Mouse (Mus musculus) limb, embryonic 11.5 days (tissue): ENCODE measurements around the gene Borcs6. TPM values are rescaled to one million over a fixed set of nuclear protein-coding genes. Genes with fewer than 3 reads are reported as not detected.

Experiments used
- ATAC-seq: fragments of 200-750 bp; cut with Nextera tagmentation; 2 replicates; pipeline ENCODE4 v1.8.0; 2017; ENCODE audit warnings: low read depth; ENCODE audit not compliant: insufficient number of reproducible peaks, low FRiP score, low TSS enrichment
- DNase-seq: peaks from one replicate; pipeline ENCODE4 v3.0.0-alpha.2; 2015; ENCODE audit warnings: low spot score
- H3K27ac ChIP-seq: fragments of 300-500 bp; sonication (generic); replicated peaks from 2 replicates; pipeline ENCODE4 v1.5.1; 2014; ENCODE audit warnings: low read depth, mild to moderate bottlenecking, low read length
- H3K27me3 ChIP-seq: fragments of 300-500 bp; sonication (generic); 2 replicates; pipeline ENCODE4 v1.6.1; 2014; ENCODE audit warnings: mild to moderate bottlenecking, low read length, mixed read lengths; ENCODE audit not compliant: control insufficient read depth, insufficient read depth
- H3K36me3 ChIP-seq: fragments of 300-500 bp; sonication (generic); 2 replicates; pipeline ENCODE4 v1.6.1; 2014; ENCODE audit warnings: mild to moderate bottlenecking, low read length, moderate library complexity, mixed read lengths; ENCODE audit not compliant: control insufficient read depth, insufficient read depth
- H3K4me1 ChIP-seq: fragments of 300-500 bp; sonication (generic); 2 replicates; pipeline ENCODE4 v1.6.1; 2014; ENCODE audit warnings: low read length, mixed read lengths; ENCODE audit not compliant: control insufficient read depth, insufficient read depth
- H3K4me2 ChIP-seq: fragments of 300-500 bp; sonication (generic); 2 replicates; pipeline ENCODE4 v1.6.1; 2014; ENCODE audit warnings: low read depth, mild to moderate bottlenecking, moderate library complexity; ENCODE audit not compliant: severe bottlenecking
- H3K4me3 ChIP-seq: fragments of 300-500 bp; sonication (generic); 2 replicates; pipeline ENCODE4 v1.5.1; 2014; ENCODE audit warnings: low read depth, low read length
- H3K9ac ChIP-seq: fragments of 300-500 bp; sonication (generic); 2 replicates; pipeline ENCODE4 v1.6.1; 2014; ENCODE audit warnings: mild to moderate bottlenecking, low read length
- H3K9me3 ChIP-seq: fragments of 300-500 bp; sonication (generic); 2 replicates; pipeline ENCODE4 v1.6.1; 2016; ENCODE audit warnings: low read length; ENCODE audit not compliant: control insufficient read depth
- WGBS: fragments of 180-500 bp; shearing (Covaris S2); extraction: QIAGEN DNeasy Blood & Tissue Kit; methylation state at CpG from one replicate; pipeline ENCODE4 v1.1.7; 2014; 5-methylcytosine and 5-hydroxymethylcytosine counted together
- polyA plus RNA-seq: library from polyadenylated mRNA; unstranded; fragments of >200 nt; fragmentation: Nextera tagmentation; extraction: Ambion mirVana; gene quantifications from 2 replicates; pipeline ENCODE4 v1.2.1, GENCODE M21; 2014

The Borcs6 gene
- polyA plus RNA-seq, 1 experiment from 2014 or later: 7.0 TPM

- Histone ChIP-seq H3K4me2 (no peak overlapping the region), H3K4me1 (peaks cover 25% of the 10 kb centered on the region), H3K36me3 (peaks cover 24% of the 10 kb centered on the region; the same call in 1 of the 2 replicates), H3K27me3 (no peaks in the 10 kb centered on the region), H3K27ac (no peak overlapping the region), H3K9me3 (no peaks in the 10 kb centered on the region), H3K4me3 (no peak overlapping the region), H3K9ac (no peak overlapping the region)
- no peak for ATAC-seq
- 97% methylated on average over 7 of the region's 7 CpGs for WGBS
- no peak for DNase-seq
Measured at GRCm38 (mm10) chr11:69102403-69102725, 42.8 kb downstream of the Borcs6 start.

DNA sequence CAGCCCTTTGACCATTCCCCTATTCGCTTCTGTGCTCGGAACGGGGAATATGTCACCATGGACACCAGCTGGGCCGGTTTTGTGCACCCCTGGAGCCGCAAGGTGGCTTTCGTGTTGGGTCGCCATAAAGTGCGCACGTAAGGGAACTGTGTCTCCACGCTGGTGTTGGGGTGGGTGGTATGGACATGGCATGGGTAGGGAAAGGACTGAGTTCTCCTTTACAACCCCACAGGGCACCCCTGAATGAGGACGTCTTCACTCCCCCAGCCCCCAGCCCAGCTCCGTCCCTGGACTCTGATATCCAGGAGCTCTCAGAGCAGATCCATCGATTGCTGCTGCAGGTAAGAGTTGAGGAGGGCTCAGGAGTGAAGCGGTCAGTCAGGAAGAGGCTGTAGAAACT lies 43.6 kb downstream of the Borcs6 start:
- Histone ChIP-seq H3K4me2 (no peak overlapping the region), H3K36me3 (peaks cover 24% of the 10 kb centered on the region; the same call in 1 of the 2 replicates), H3K4me3 (no peak overlapping the region), H3K27me3 (no peaks in the 10 kb centered on the region), H3K9me3 (no peaks in the 10 kb centered on the region), H3K27ac (no peak overlapping the region), H3K4me1 (peaks cover 18% of the 10 kb centered on the region), H3K9ac (no peak overlapping the region)
- WGBS: 94% methylated on average over 14 of the region's 14 CpGs
- DNase-seq (no peak), ATAC-seq (no peak)

GRCm38 (mm10) chr11:69103531-69104435 lies 44.3 kb downstream of the Borcs6 start:
- Histone ChIP-seq H3K9ac (no peak overlapping the region), H3K4me3 (no peak overlapping the region), H3K4me1 (peaks cover 12% of the 10 kb centered on the region), H3K36me3 (peaks cover 24% of the 10 kb centered on the region; the same call in 1 of the 2 replicates), H3K27ac (no peak overlapping the region), H3K27me3 (no peaks in the 10 kb centered on the region), H3K9me3 (no peaks in the 10 kb centered on the region), H3K4me2 (no peak overlapping the region)
- 92% methylated on average over 15 of the region's 15 CpGs for WGBS
- DNase-seq (no peak), ATAC-seq (no peak)

DNA sequence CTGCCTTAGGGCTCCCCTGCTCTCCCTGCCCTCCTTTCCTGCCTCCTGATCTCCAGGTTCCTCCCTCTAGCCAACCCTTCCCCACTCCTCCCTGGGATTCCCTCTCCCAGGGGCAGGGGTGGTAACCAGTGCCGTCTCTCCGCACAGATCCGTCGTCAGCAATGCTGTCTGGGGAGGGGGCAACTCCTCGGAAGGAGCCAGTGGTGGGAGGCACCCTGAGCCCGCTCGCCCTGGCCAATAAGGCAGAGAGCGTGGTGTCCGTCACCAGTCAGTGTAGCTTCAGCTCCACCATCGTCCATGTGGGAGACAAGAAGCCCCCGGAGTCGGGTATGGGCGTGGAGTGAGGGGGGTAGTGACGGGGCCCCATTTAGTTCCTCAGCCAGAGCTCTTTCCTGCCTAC lies 45.0 kb downstream of the Borcs6 start:
- H3K9me3 ChIP-seq: no peaks in the 10 kb centered on the region
- DNase-seq: no peak
- no peak overlapping the region for H3K4me2 ChIP-seq
- no peak overlapping the region for H3K9ac ChIP-seq
- no peak overlapping the region for H3K27ac ChIP-seq
- WGBS: 86% methylated on average over 14 of the region's 14 CpGs
- H3K4me1 ChIP-seq: peaks cover 8% of the 10 kb centered on the region
- H3K36me3 ChIP-seq: peaks cover 24% of the 10 kb centered on the region; the same call in 1 of the 2 replicates
- no peak for ATAC-seq
- no peak overlapping the region for H3K4me3 ChIP-seq
- no peaks in the 10 kb centered on the region for H3K27me3 ChIP-seq

DNA sequence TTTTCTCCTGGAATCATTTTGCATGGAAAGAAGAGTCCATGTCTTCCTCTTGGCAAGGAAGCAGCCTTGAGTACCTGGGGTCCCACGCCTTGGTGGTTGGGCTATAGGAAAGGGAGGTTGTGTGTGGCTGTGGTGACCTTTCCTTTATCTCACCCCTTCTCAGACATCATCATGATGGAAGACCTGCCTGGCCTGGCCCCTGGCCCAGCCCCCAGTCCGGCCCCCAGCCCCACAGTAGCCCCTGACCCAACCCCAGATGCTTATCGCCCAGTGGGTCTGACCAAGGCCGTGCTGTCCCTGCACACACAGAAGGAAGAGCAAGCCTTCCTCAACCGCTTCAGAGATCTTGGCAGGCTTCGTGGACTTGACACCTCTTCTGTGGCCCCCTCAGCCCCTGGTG lies 45.7 kb downstream of the Borcs6 start:
- 89% methylated on average over 6 of the region's 6 CpGs for WGBS
- no peak for DNase-seq

DNA sequence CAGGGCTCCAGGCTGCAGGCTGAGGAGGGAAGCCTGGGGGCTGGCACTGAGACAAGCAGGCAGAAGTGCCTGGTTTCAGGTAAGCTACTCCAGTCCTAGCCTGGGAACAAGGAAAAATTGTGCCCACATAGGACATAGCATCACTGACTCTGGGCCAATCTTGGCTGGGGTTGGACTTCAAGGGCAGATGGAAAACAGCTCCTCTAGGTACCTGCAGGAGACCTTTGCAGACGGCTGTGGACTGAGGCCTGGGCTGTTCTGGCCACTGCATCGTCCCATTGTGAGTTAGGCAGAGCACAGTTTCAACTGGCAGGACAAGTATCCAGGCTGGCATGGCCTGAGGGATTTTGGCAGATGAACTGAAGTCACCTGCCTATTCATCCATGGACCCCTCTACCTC lies 46.3 kb downstream of the Borcs6 start:
- Histone ChIP-seq H3K4me2 (no peak overlapping the region), H3K27ac (no peak overlapping the region), H3K36me3 (peaks cover 24% of the 10 kb centered on the region; the same call in 1 of the 2 replicates), H3K4me3 (no peak overlapping the region), H3K9me3 (no peaks in the 10 kb centered on the region), H3K27me3 (no peaks in the 10 kb centered on the region), H3K9ac (no peak overlapping the region), H3K4me1 (no peaks in the 10 kb centered on the region)
- 79% methylated on average over 2 of the region's 2 CpGs for WGBS
- DNase-seq (no peak), ATAC-seq (no peak)

More for the DNA sequence above, 45.7 kb downstream of the Borcs6 start:
- Histone ChIP-seq H3K4me2 (no peak overlapping the region), H3K27ac (0 out of 2 replicates have a peak overlapping the region, but pooled peaks have one; percentile 18), H3K27me3 (no peaks in the 10 kb centered on the region), H3K9me3 (no peaks in the 10 kb centered on the region), H3K9ac (no peak overlapping the region), H3K4me1 (peaks cover 5% of the 10 kb centered on the region), H3K4me3 (no peak overlapping the region), H3K36me3 (peaks cover 24% of the 10 kb centered on the region; the same call in 1 of the 2 replicates)
- ATAC-seq: no peak

GRCm38 (mm10) chr11:69106299-69106698 lies 46.8 kb downstream of the Borcs6 start:
- H3K27me3 ChIP-seq: no peaks in the 10 kb centered on the region
- H3K4me2 ChIP-seq: no peak overlapping the region
- 96% methylated on average over 11 of the region's 11 CpGs for WGBS
- H3K36me3 ChIP-seq: peaks cover 24% of the 10 kb centered on the region; the same call in 1 of the 2 replicates
- no peak overlapping the region for H3K4me3 ChIP-seq
- ATAC-seq (no peak), DNase-seq (no peak)
- no peak overlapping the region for H3K9ac ChIP-seq
- H3K27ac ChIP-seq: no peak overlapping the region
- H3K9me3 ChIP-seq: no peaks in the 10 kb centered on the region
- no peaks in the 10 kb centered on the region for H3K4me1 ChIP-seq

DNA sequence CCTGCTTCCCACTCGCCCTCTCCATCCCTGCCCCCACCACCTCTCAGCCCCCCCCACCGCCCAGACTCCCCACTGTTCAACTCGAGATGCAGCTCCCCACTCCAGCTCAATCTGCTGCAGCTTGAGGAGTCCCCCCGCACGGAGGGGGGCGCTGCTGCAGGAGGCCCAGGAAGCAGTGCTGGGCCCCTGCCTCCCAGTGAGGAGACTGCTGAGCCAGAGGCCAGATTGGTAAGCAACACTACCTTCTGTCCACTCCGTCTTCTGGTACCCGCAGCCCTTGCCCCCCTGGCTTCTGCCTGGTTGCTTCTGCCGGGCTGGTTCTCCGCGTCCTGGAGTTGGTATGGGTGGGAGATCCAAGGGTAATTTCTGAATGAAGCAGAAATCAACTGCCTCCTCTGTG lies 47.3 kb downstream of the Borcs6 start:
- ATAC-seq: no peak
- WGBS: 84% methylated on average over 11 of the region's 11 CpGs
- 0 out of 2 replicates have a peak, but pooled peaks cover 3% of the 10 kb centered on the region for H3K4me1 ChIP-seq
- no peaks in the 10 kb centered on the region for H3K9me3 ChIP-seq
- no peak overlapping the region for H3K9ac ChIP-seq
- H3K27ac ChIP-seq: no peak overlapping the region
- no peak for DNase-seq
- no peak overlapping the region for H3K4me2 ChIP-seq
- no peak overlapping the region for H3K4me3 ChIP-seq
- H3K36me3 ChIP-seq: peaks cover 24% of the 10 kb centered on the region; the same call in 1 of the 2 replicates
- H3K27me3 ChIP-seq: no peaks in the 10 kb centered on the region
